Mouse (Mus musculus): ENCODE data around the gene Mllt3. TPM values are rescaled to one million over a fixed set of nuclear protein-coding genes. Genes with fewer than 3 reads are reported as not detected.

The Mllt3 gene
- polyA plus RNA-seq, 1 experiment from 2014 or later = 110 TPM

GRCm38 (mm10) chr4:87961872-87962271 lies 71.3 kb downstream of the Mllt3 start:
- Histone ChIP-seq H3K27me3 (no peaks in the 10 kb centered on the region), H3K4me2 (no peak overlapping the region), H3K9ac (no peak overlapping the region), H3K27ac (no peak overlapping the region), H3K4me3 (no peak overlapping the region), H3K36me3 (no peaks in the 10 kb centered on the region), H3K4me1 (replicated peaks) (peaks cover 9% of the 10 kb centered on the region; the same call in 1 of the 2 replicates), H3K9me3 (no peaks in the 10 kb centered on the region)
- WGBS = 81% methylated on average over 6 of the region's 6 CpGs
- no peak for ATAC-seq (ENCODE audit: low FRiP score)

- Histone ChIP-seq H3K27ac (no peak overlapping the region), H3K36me3 (no peaks in the 10 kb centered on the region), H3K4me1 (replicated peaks) (peaks cover 23% of the 10 kb centered on the region), H3K27me3 (no peaks in the 10 kb centered on the region), H3K9me3 (no peaks in the 10 kb centered on the region), H3K9ac (no peak overlapping the region), H3K4me3 (no peak overlapping the region), H3K4me2 (no peak overlapping the region)
- no peak for ATAC-seq (ENCODE audit: low FRiP score)
- 79% methylated on average over 3 of the region's 3 CpGs for WGBS
These were observed 75.3 kb downstream of the Mllt3 start for GRCm38 (mm10) chr4:87957852-87958251.

GRCm38 (mm10) chr4:87957198-87957597 lies 76.0 kb downstream of the Mllt3 start:
- 86% methylated on average over 3 of the region's 3 CpGs for WGBS
- no peak overlapping the region for H3K9ac ChIP-seq
- H3K4me2 ChIP-seq = no peak overlapping the region
- no peak for ATAC-seq (ENCODE audit: low FRiP score)
- no peak overlapping the region for H3K27ac ChIP-seq
- H3K9me3 ChIP-seq = no peaks in the 10 kb centered on the region
- H3K4me3 ChIP-seq = no peak overlapping the region
- no peaks in the 10 kb centered on the region for H3K36me3 ChIP-seq
- peaks cover 23% of the 10 kb centered on the region for H3K4me1 ChIP-seq (replicated peaks)
- no peaks in the 10 kb centered on the region for H3K27me3 ChIP-seq

- 93% methylated on average over 2 of the region's 2 CpGs for WGBS
- Histone ChIP-seq H3K27me3 (no peaks in the 10 kb centered on the region), H3K4me3 (no peak overlapping the region), H3K4me2 (no peak overlapping the region), H3K9ac (no peak overlapping the region), H3K4me1 (replicated peaks) (peaks cover 20% of the 10 kb centered on the region), H3K27ac (no peak overlapping the region), H3K36me3 (no peaks in the 10 kb centered on the region), H3K9me3 (no peaks in the 10 kb centered on the region)
- ATAC-seq (ENCODE audit: low FRiP score) = no peak
These were observed 78.0 kb downstream of the Mllt3 start for GRCm38 (mm10) chr4:87955132-87955531.

- H3K9ac ChIP-seq = 0 out of 2 replicates have a peak overlapping the region, but pooled peaks have one; percentile 11
- no peak overlapping the region for H3K27ac ChIP-seq
- no peaks in the 10 kb centered on the region for H3K27me3 ChIP-seq
- H3K4me2 ChIP-seq = no peak overlapping the region
- no peak overlapping the region for H3K4me3 ChIP-seq
- WGBS = 72% methylated on average over 7 of the region's 7 CpGs
- ATAC-seq (ENCODE audit: low FRiP score) = 0 out of 2 replicates have a peak, but pooled peaks have one; percentile 21
- no peaks in the 10 kb centered on the region for H3K9me3 ChIP-seq
- H3K4me1 ChIP-seq (replicated peaks) = peaks cover 20% of the 10 kb centered on the region
- no peaks in the 10 kb centered on the region for H3K36me3 ChIP-seq
These were observed 78.6 kb downstream of the Mllt3 start for GRCm38 (mm10) chr4:87954421-87955083.

- Histone ChIP-seq H3K9ac (no peak overlapping the region), H3K27me3 (no peaks in the 10 kb centered on the region), H3K9me3 (no peaks in the 10 kb centered on the region), H3K4me2 (no peak overlapping the region), H3K27ac (peak overlapping the region; percentile 60; the same call in 1 of the 2 replicates), H3K4me3 (no peak overlapping the region), H3K36me3 (no peaks in the 10 kb centered on the region), H3K4me1 (replicated peaks) (peaks cover 20% of the 10 kb centered on the region)
- ATAC-seq (ENCODE audit: low FRiP score) = no peak
- WGBS = 80% methylated on average over 4 of the region's 4 CpGs
These were observed 79.4 kb downstream of the Mllt3 start for GRCm38 (mm10) chr4:87953736-87954135.

- peak overlapping the region; percentile 60; the same call in 1 of the 2 replicates for H3K27ac ChIP-seq
- H3K36me3 ChIP-seq = no peaks in the 10 kb centered on the region
- no peak overlapping the region for H3K4me2 ChIP-seq
- no peak overlapping the region for H3K9ac ChIP-seq
- no peaks in the 10 kb centered on the region for H3K27me3 ChIP-seq
- ATAC-seq (ENCODE audit: low FRiP score) = no peak
- 81% methylated on average over 4 of the region's 4 CpGs for WGBS
- peaks cover 20% of the 10 kb centered on the region for H3K4me1 ChIP-seq (replicated peaks)
- H3K4me3 ChIP-seq = no peak overlapping the region
- H3K9me3 ChIP-seq = no peaks in the 10 kb centered on the region
These were observed 79.9 kb downstream of the Mllt3 start for GRCm38 (mm10) chr4:87953268-87953667.

- Histone ChIP-seq H3K27me3 (no peaks in the 10 kb centered on the region), H3K4me1 (replicated peaks) (peaks cover 11% of the 10 kb centered on the region), H3K4me2 (no peak overlapping the region), H3K9ac (no peak overlapping the region), H3K27ac (no peak overlapping the region), H3K9me3 (no peaks in the 10 kb centered on the region), H3K4me3 (no peak overlapping the region), H3K36me3 (no peaks in the 10 kb centered on the region)
- no peak for ATAC-seq (ENCODE audit: low FRiP score)
- WGBS = 80% methylated on average over 6 of the region's 6 CpGs
These were observed 83.7 kb downstream of the Mllt3 start for GRCm38 (mm10) chr4:87949451-87949850.

- H3K36me3 ChIP-seq = no peaks in the 10 kb centered on the region
- H3K27ac ChIP-seq = no peak overlapping the region
- H3K4me1 ChIP-seq (replicated peaks) = peaks cover 10% of the 10 kb centered on the region; the same call in 1 of the 2 replicates
- H3K9me3 ChIP-seq = no peaks in the 10 kb centered on the region
- no peak overlapping the region for H3K4me2 ChIP-seq
- no peak for ATAC-seq (ENCODE audit: low FRiP score)
- H3K9ac ChIP-seq = no peak overlapping the region
- H3K27me3 ChIP-seq = no peaks in the 10 kb centered on the region
- H3K4me3 ChIP-seq = no peak overlapping the region
- WGBS = 71% methylated on average over 3 of the region's 3 CpGs
These were observed 88.8 kb downstream of the Mllt3 start for GRCm38 (mm10) chr4:87944320-87944719.

GRCm38 (mm10) chr4:87942921-87943403 lies 90.2 kb downstream of the Mllt3 start:
- Histone ChIP-seq H3K4me2 (no peak overlapping the region), H3K9ac (no peak overlapping the region), H3K4me3 (no peak overlapping the region), H3K9me3 (no peaks in the 10 kb centered on the region), H3K36me3 (no peaks in the 10 kb centered on the region), H3K27ac (no peak overlapping the region), H3K4me1 (replicated peaks) (peaks cover 10% of the 10 kb centered on the region; the same call in 1 of the 2 replicates), H3K27me3 (no peaks in the 10 kb centered on the region)
- WGBS = 85% methylated on average over 8 of the region's 8 CpGs
- ATAC-seq (ENCODE audit: low FRiP score) = no peak

- H3K36me3 ChIP-seq = no peaks in the 10 kb centered on the region
- no peaks in the 10 kb centered on the region for H3K9me3 ChIP-seq
- H3K27me3 ChIP-seq = no peaks in the 10 kb centered on the region
- no peak overlapping the region for H3K4me3 ChIP-seq
- 89% methylated on average over 7 of the region's 7 CpGs for WGBS
- H3K4me2 ChIP-seq = no peak overlapping the region
- H3K4me1 ChIP-seq (replicated peaks) = peaks cover 22% of the 10 kb centered on the region
- no peak for ATAC-seq (ENCODE audit: low FRiP score)
- H3K27ac ChIP-seq = no peak overlapping the region
- H3K9ac ChIP-seq = no peak overlapping the region
These were observed 93.5 kb downstream of the Mllt3 start for GRCm38 (mm10) chr4:87939474-87940154.

GRCm38 (mm10) chr4:87936326-87936725 lies 96.8 kb downstream of the Mllt3 start:
- H3K4me1 ChIP-seq (replicated peaks) = peaks cover 27% of the 10 kb centered on the region
- WGBS = 59% methylated on average over 2 of the region's 2 CpGs
- no peak for ATAC-seq (ENCODE audit: low FRiP score)
- H3K27ac ChIP-seq = no peak overlapping the region
- H3K9me3 ChIP-seq = no peaks in the 10 kb centered on the region
- no peaks in the 10 kb centered on the region for H3K27me3 ChIP-seq
- H3K4me3 ChIP-seq = no peak overlapping the region
- H3K36me3 ChIP-seq = no peaks in the 10 kb centered on the region
- no peak overlapping the region for H3K4me2 ChIP-seq
- no peak overlapping the region for H3K9ac ChIP-seq

Measured in hindbrain, embryonic 13.5 days (tissue).